Mouse (Mus musculus) thymus, postnatal 14 days (tissue): ENCODE measurements around the gene Ptpa.
A peak's percentile ranks its signal among the peaks of the same experiment; 100 is the strongest.

ENCODE experiments used
- DNase-seq: peaks from one replicate; pipeline ENCODE4 v3.0.0; 2021

Ptpa gene

GRCm38 (mm10) chr2:30415936-30416648, at the start of gene Ptpa:
TSS of gene Ptpa (plus strand) at chr2:30416039.
- DNase-seq = peak; percentile 96

GRCm38 (mm10) chr2:30366203-30366602, 49.6 kb upstream of the Ptpa start:
- DNase-seq = no peak

- no peak for DNase-seq
Observed at GRCm38 (mm10) chr2:30371544-30371943, 44.3 kb upstream of the Ptpa start.

GRCm38 (mm10) chr2:30372726-30373125, 43.1 kb upstream of the Ptpa start:
- no peak for DNase-seq

- no peak for DNase-seq
Observed at GRCm38 (mm10) chr2:30375893-30376292, 39.9 kb upstream of the Ptpa start.

- DNase-seq = no peak
Observed at GRCm38 (mm10) chr2:30377721-30378120, 38.1 kb upstream of the Ptpa start.

- no peak for DNase-seq
Observed at GRCm38 (mm10) chr2:30379307-30379706, 36.5 kb upstream of the Ptpa start.

GRCm38 (mm10) chr2:30380564-30381376, 35.1 kb upstream of the Ptpa start:
- no peak for DNase-seq

GRCm38 (mm10) chr2:30381377-30381725, 34.5 kb upstream of the Ptpa start:
- DNase-seq = no peak

GRCm38 (mm10) chr2:30384814-30385213, 31.0 kb upstream of the Ptpa start:
- DNase-seq = no peak

- DNase-seq = no peak
Observed at GRCm38 (mm10) chr2:30385591-30385990, 30.2 kb upstream of the Ptpa start.

- no peak for DNase-seq
Observed at GRCm38 (mm10) chr2:30386913-30387312, 28.9 kb upstream of the Ptpa start.

- DNase-seq = no peak
Observed at GRCm38 (mm10) chr2:30389000-30389399, 26.8 kb upstream of the Ptpa start.

GRCm38 (mm10) chr2:30392114-30392576, 23.7 kb upstream of the Ptpa start, which contains the start of gene Dolpp1:
TSS of gene Dolpp1 (plus strand) at chr2:30392254.
- peak; percentile 97 for DNase-seq

- DNase-seq = peak; percentile 87
Observed at GRCm38 (mm10) chr2:30392577-30393369, 23.1 kb upstream of the Ptpa start.

- DNase-seq = no peak
Observed at GRCm38 (mm10) chr2:30393370-30393656, 22.5 kb upstream of the Ptpa start.

- DNase-seq = no peak
Observed at GRCm38 (mm10) chr2:30395757-30396156, 20.1 kb upstream of the Ptpa start.

GRCm38 (mm10) chr2:30396246-30396645, 19.6 kb upstream of the Ptpa start:
- DNase-seq = no peak

GRCm38 (mm10) chr2:30397986-30398512, 17.8 kb upstream of the Ptpa start:
- no peak for DNase-seq

GRCm38 (mm10) chr2:30399191-30400171, 16.4 kb upstream of the Ptpa start:
- no peak for DNase-seq

GRCm38 (mm10) chr2:30401581-30401980, 14.3 kb upstream of the Ptpa start:
- no peak for DNase-seq

GRCm38 (mm10) chr2:30402351-30402826, 13.4 kb upstream of the Ptpa start:
- no peak for DNase-seq
